Mouse (Mus musculus): ENCODE data around the gene Slc22a22. TPM values are rescaled to one million over a fixed set of nuclear protein-coding genes. Genes with fewer than 3 reads are reported as not detected.

The Slc22a22 gene
- polyA plus RNA-seq, 1 experiment = 34.5 TPM

DNA sequence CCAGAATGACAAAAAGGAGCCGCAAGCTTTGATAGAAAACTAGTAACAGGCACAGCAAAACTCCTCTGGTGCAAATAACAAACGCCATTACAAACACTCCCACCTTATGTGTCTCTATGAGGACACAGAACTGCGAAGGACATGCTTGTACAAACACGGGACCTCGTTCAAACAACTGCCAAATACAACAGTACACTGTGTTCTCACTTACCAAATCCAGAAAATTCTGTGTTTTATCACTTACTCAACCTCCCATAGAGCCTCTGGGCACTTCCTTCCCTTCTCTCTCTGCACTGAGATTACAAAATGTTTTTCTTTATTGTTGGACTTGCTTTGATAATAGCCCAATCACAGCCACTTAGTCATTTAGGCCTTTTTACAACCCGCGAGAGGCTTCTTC lies 97.0 kb downstream of the Slc22a22 start:
- TF ChIP-seq POLR2A (IDR thresholded peaks at IDR 0.05; ENCODE audit: low read depth, low read length) (no peak), CTCF (conservative IDR thresholded peaks at IDR 0.05; ENCODE audit: insufficient read depth, insufficient read length, low read depth, low read length) (no peak)
- Histone ChIP-seq H3K27ac (ENCODE audit: insufficient read depth, low read depth, low read length) (no peak overlapping the region), H3K27me3 (replicated peaks; ENCODE audit: control insufficient read depth, insufficient read depth, low read length) (no peaks in the 10 kb centered on the region), H3K4me3 (ENCODE audit: insufficient read depth, low read depth, low read length) (no peak overlapping the region), H3K4me1 (ENCODE audit: control insufficient read depth, insufficient read depth, low read length) (no peaks in the 10 kb centered on the region), H3K36me3 (ENCODE audit: control insufficient read depth, insufficient read depth, low read length) (no peaks in the 10 kb centered on the region)
- 77% methylated on average over 7 of the region's 7 CpGs for WGBS
- DNase-seq = no peak

DNA sequence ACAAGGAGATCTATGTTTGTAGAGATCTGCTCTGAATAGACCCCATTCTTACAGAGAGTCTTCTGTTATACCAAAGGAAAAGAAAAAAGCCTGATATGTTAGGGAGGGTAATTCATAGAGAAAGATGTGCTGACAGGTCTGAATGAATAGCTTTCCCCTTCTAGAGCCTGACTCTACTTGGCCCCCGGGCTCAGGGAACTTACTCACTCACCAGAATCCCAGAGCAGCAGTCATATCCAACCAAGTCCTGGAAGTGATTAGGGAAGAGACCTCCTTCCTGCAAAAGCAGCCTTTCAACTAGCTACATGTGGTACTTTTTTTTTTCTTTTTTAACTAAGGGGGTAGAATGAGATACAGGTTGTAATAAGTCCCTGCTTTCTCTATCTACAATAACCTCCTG lies 111.0 kb downstream of the Slc22a22 start:
- Histone ChIP-seq H3K27me3 (replicated peaks; ENCODE audit: control insufficient read depth, insufficient read depth, low read length) (no peaks in the 10 kb centered on the region), H3K36me3 (ENCODE audit: control insufficient read depth, insufficient read depth, low read length) (no peaks in the 10 kb centered on the region), H3K4me3 (ENCODE audit: insufficient read depth, low read depth, low read length) (no peak overlapping the region), H3K27ac (ENCODE audit: insufficient read depth, low read depth, low read length) (no peak overlapping the region), H3K4me1 (ENCODE audit: control insufficient read depth, insufficient read depth, low read length) (no peaks in the 10 kb centered on the region)
- no peak for DNase-seq
- WGBS = 76% methylated on average over 1 of the region's 1 CpGs
- no peak for TF ChIP-seq CTCF (conservative IDR thresholded peaks at IDR 0.05; ENCODE audit: insufficient read depth, insufficient read length, low read depth, low read length)
- TF ChIP-seq POLR2A (IDR thresholded peaks at IDR 0.05; ENCODE audit: low read depth, low read length) = no peak

DNA sequence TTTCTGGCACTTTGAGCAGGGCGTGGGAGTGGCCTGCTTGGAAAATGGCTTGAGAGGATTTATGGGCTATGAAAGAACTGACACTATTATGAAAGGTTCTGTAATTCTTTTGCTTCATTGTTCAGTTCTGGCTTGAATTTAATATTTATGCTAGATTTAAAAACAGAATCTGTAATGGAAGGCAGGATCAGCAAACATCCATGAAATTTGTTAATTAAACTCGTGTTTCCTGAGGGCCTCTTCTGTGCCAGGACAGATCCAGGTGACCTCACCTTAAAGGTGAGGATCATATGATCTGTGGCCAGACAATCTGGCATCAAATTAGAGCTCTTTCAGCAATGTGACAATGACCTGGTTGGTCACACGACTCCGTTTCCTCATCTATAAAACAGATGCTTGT lies 122.1 kb downstream of the Slc22a22 start:
- no peaks in the 10 kb centered on the region for H3K4me1 ChIP-seq (ENCODE audit: control insufficient read depth, insufficient read depth, low read length)
- TF ChIP-seq POLR2A (IDR thresholded peaks at IDR 0.05; ENCODE audit: low read depth, low read length) = no peak
- no peak for TF ChIP-seq CTCF (conservative IDR thresholded peaks at IDR 0.05; ENCODE audit: insufficient read depth, insufficient read length, low read depth, low read length)
- H3K27ac ChIP-seq (ENCODE audit: insufficient read depth, low read depth, low read length) = no peak overlapping the region
- 58% methylated on average over 4 of the region's 4 CpGs for WGBS
- DNase-seq = no peak
- H3K36me3 ChIP-seq (ENCODE audit: control insufficient read depth, insufficient read depth, low read length) = no peaks in the 10 kb centered on the region
- no peaks in the 10 kb centered on the region for H3K27me3 ChIP-seq (replicated peaks; ENCODE audit: control insufficient read depth, insufficient read depth, low read length)
- H3K4me3 ChIP-seq (ENCODE audit: insufficient read depth, low read depth, low read length) = no peak overlapping the region

DNA sequence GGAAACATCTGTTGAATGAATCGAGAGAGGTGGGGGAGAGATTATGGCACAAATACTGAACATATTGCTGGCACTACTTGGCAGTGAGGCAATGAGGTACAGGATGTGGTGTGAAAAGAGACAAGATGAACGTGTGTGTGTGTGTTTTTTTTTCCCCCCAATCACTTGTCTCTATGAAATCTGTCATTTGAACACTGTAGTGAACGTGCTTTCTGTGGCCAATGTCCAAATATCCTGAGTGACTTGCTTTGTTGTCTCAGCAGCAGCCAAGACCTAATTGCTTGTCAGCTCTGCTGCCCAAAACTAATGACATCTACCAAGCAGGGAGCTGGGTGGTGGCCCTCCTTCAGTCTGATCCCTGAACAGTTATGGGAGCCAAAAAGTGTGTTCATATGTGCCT lies 136.9 kb downstream of the Slc22a22 start:
- Histone ChIP-seq H3K4me1 (ENCODE audit: control insufficient read depth, insufficient read depth, low read length) (no peaks in the 10 kb centered on the region), H3K4me3 (ENCODE audit: insufficient read depth, low read depth, low read length) (no peak overlapping the region), H3K36me3 (ENCODE audit: control insufficient read depth, insufficient read depth, low read length) (no peaks in the 10 kb centered on the region), H3K27me3 (replicated peaks; ENCODE audit: control insufficient read depth, insufficient read depth, low read length) (no peaks in the 10 kb centered on the region), H3K27ac (ENCODE audit: insufficient read depth, low read depth, low read length) (no peak overlapping the region)
- TF ChIP-seq POLR2A (IDR thresholded peaks at IDR 0.05; ENCODE audit: low read depth, low read length) (no peak), CTCF (conservative IDR thresholded peaks at IDR 0.05; ENCODE audit: insufficient read depth, insufficient read length, low read depth, low read length) (no peak)
- WGBS = 46% methylated on average over 3 of the region's 3 CpGs
- no peak for DNase-seq

DNA sequence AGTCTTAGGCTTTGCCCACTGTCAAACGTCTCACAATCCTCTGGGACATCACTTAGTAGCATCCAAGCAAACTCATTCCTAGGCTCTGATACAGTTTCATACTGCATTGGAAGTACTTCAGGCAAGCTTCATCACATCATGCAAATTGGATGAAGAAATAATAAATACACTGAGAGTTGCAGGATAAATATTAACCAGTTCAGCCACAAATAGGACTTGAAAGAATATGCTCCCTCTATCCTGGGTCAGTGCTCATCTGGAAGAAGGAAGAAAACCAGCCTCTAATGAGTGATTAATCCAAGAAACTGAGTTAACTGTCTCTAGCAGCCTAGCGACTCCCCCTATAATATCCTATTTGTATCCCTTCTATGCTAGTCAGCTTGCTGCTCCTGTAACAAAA lies 146.1 kb downstream of the Slc22a22 start:
- no peaks in the 10 kb centered on the region for H3K27me3 ChIP-seq (replicated peaks; ENCODE audit: control insufficient read depth, insufficient read depth, low read length)
- H3K27ac ChIP-seq (ENCODE audit: insufficient read depth, low read depth, low read length) = no peak overlapping the region
- 59% methylated on average over 2 of the region's 2 CpGs for WGBS
- no peak overlapping the region for H3K4me3 ChIP-seq (ENCODE audit: insufficient read depth, low read depth, low read length)
- H3K36me3 ChIP-seq (ENCODE audit: control insufficient read depth, insufficient read depth, low read length) = no peaks in the 10 kb centered on the region
- peak; percentile 55 for DNase-seq
- TF ChIP-seq POLR2A (IDR thresholded peaks at IDR 0.05; ENCODE audit: low read depth, low read length) (no peak), CTCF (conservative IDR thresholded peaks at IDR 0.05; ENCODE audit: insufficient read depth, insufficient read length, low read depth, low read length) (no peak)
- peaks cover 6% of the 10 kb centered on the region; the same call in 1 of the 2 replicates for H3K4me1 ChIP-seq (ENCODE audit: control insufficient read depth, insufficient read depth, low read length)

DNA sequence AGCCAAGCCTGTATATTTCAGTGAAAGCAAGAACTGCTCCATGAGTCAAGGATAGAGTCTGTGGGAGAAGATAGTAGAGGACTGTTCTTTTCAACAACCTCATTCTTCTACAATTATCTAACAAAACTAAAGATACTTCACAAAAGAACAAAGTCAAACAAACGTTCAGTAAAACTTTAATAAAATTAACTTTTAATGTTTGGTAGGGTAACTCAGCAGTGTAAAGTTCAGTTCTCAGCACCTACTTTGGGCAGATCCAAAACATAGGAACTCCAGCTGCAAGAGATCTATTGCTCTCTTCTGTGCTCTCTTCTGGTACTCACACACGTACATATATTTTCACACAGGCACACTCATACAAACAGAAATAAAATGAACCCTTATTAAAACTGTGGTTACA lies 159.4 kb downstream of the Slc22a22 start:
- DNase-seq = peak; percentile 68
- Histone ChIP-seq H3K27me3 (replicated peaks; ENCODE audit: control insufficient read depth, insufficient read depth, low read length) (no peaks in the 10 kb centered on the region), H3K27ac (ENCODE audit: insufficient read depth, low read depth, low read length) (peak overlapping the region; percentile 71), H3K36me3 (ENCODE audit: control insufficient read depth, insufficient read depth, low read length) (no peaks in the 10 kb centered on the region), H3K4me3 (ENCODE audit: insufficient read depth, low read depth, low read length) (no peak overlapping the region), H3K4me1 (ENCODE audit: control insufficient read depth, insufficient read depth, low read length) (no peaks in the 10 kb centered on the region; the same call in 1 of the 2 replicates)
- 55% methylated on average over 2 of the region's 2 CpGs for WGBS
- TF ChIP-seq CTCF (conservative IDR thresholded peaks at IDR 0.05; ENCODE audit: insufficient read depth, insufficient read length, low read depth, low read length) (no peak), POLR2A (IDR thresholded peaks at IDR 0.05; ENCODE audit: low read depth, low read length) (no peak)

DNA sequence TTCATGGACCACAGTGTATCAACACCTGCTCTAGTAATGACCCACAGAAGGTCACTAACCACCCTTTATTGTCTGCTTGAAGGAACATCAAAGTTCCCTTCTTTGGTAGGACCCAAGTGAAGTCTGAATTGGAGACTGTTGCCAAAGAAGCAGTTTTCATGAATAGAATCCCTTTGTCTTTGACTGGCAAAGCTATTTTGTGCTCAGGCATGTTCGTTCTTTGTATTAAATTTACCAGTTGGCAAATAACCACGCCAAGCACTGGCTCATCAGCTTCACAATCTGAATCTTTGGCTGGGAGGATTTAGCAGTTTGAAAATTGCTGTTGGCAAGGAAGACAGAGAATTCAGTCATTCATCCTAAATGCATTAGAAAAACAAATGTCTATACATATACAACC lies 160.9 kb downstream of the Slc22a22 start:
- no peak overlapping the region for H3K4me3 ChIP-seq (ENCODE audit: insufficient read depth, low read depth, low read length)
- no peaks in the 10 kb centered on the region; the same call in 1 of the 2 replicates for H3K4me1 ChIP-seq (ENCODE audit: control insufficient read depth, insufficient read depth, low read length)
- no peak for DNase-seq
- 88% methylated on average over 2 of the region's 2 CpGs for WGBS
- no peak overlapping the region for H3K27ac ChIP-seq (ENCODE audit: insufficient read depth, low read depth, low read length)
- no peaks in the 10 kb centered on the region for H3K27me3 ChIP-seq (replicated peaks; ENCODE audit: control insufficient read depth, insufficient read depth, low read length)
- TF ChIP-seq CTCF (conservative IDR thresholded peaks at IDR 0.05; ENCODE audit: insufficient read depth, insufficient read length, low read depth, low read length) (no peak), POLR2A (IDR thresholded peaks at IDR 0.05; ENCODE audit: low read depth, low read length) (no peak)
- no peaks in the 10 kb centered on the region for H3K36me3 ChIP-seq (ENCODE audit: control insufficient read depth, insufficient read depth, low read length)

DNA sequence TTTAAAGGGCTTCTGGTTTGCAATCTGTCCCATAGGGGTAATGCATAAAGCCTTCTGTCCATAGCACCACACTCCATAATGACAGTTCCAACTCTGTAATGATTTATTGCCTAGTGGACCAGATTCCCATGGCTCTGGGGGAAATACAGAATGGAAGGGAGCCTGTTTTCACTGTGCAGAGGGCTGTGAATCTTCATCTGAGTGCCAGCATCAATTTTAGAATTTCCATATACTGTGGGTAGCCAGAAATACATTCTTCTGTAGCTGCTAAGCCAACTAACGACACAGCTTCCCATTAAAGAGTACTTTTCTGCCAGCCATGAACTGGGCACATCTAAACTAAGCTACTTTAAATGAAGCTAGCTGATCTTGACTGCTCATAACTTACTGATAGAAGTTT lies 174.7 kb downstream of the Slc22a22 start:
- H3K27ac ChIP-seq (ENCODE audit: insufficient read depth, low read depth, low read length) = no peak overlapping the region
- no peaks in the 10 kb centered on the region for H3K4me1 ChIP-seq (ENCODE audit: control insufficient read depth, insufficient read depth, low read length)
- no peaks in the 10 kb centered on the region for H3K36me3 ChIP-seq (ENCODE audit: control insufficient read depth, insufficient read depth, low read length)
- H3K27me3 ChIP-seq (replicated peaks; ENCODE audit: control insufficient read depth, insufficient read depth, low read length) = no peaks in the 10 kb centered on the region
- no peak for TF ChIP-seq POLR2A (IDR thresholded peaks at IDR 0.05; ENCODE audit: low read depth, low read length)
- no peak for TF ChIP-seq CTCF (conservative IDR thresholded peaks at IDR 0.05; ENCODE audit: insufficient read depth, insufficient read length, low read depth, low read length)
- 73% methylated on average over 1 of the region's 1 CpGs for WGBS
- no peak overlapping the region for H3K4me3 ChIP-seq (ENCODE audit: insufficient read depth, low read depth, low read length)
- no peak for DNase-seq
